Mouse (Mus musculus) liver, postnatal 0 days (tissue): ENCODE measurements around the gene Dock11. TPM values are rescaled to one million over a fixed set of nuclear protein-coding genes. Genes with fewer than 3 reads are reported as not detected.
A peak's percentile ranks its signal among the peaks of the same experiment; 100 is the strongest.

Source experiments
- ATAC-seq: fragments of 200-750 bp; cut with Nextera tagmentation; 2 replicates; pipeline ENCODE4 v1.8.0; 2017; ENCODE audit warnings: mild to moderate bottlenecking, moderate library complexity
- DNase-seq: peaks from one replicate; pipeline ENCODE4 v3.0.0-alpha.2; 2016
- H3K27ac ChIP-seq: fragments of 300-500 bp; sonication (generic); 2 replicates; pipeline ENCODE4 v1.5.1; 2014; ENCODE audit warnings: antibody characterized with exemption, moderate library complexity, mild to moderate bottlenecking, low read depth
- H3K27me3 ChIP-seq: fragments of 300-500 bp; sonication (generic); 2 replicates; pipeline ENCODE4 v1.6.1; 2014; ENCODE audit warnings: low read length, control low read depth, mixed read lengths; ENCODE audit not compliant: insufficient read depth
- H3K36me3 ChIP-seq: fragments of 300-500 bp; sonication (generic); replicated peaks from 2 replicates; pipeline ENCODE4 v1.6.1; 2014; ENCODE audit warnings: mild to moderate bottlenecking, control low read depth, low read length, moderate library complexity, mixed read lengths; ENCODE audit not compliant: insufficient read depth
- H3K4me1 ChIP-seq: fragments of 300-500 bp; sonication (generic); 2 replicates; pipeline ENCODE4 v1.6.1; 2014; ENCODE audit warnings: antibody characterized with exemption, mild to moderate bottlenecking, control low read depth; ENCODE audit not compliant: insufficient read depth
- H3K4me2 ChIP-seq: fragments of 300-500 bp; sonication (generic); 2 replicates; pipeline ENCODE4 v1.6.1; 2014; ENCODE audit warnings: low read depth, mild to moderate bottlenecking, low read length, moderate library complexity, mixed read lengths
- H3K4me3 ChIP-seq: fragments of 300-500 bp; sonication (generic); 2 replicates; pipeline ENCODE4 v1.5.1; 2014; ENCODE audit warnings: low read depth, low read length
- H3K9ac ChIP-seq: fragments of 300-500 bp; sonication (generic); replicated peaks from 2 replicates; pipeline ENCODE4 v1.6.1; 2014; ENCODE audit warnings: mild to moderate bottlenecking, moderate library complexity
- H3K9me3 ChIP-seq: fragments of 300-500 bp; sonication (generic); 2 replicates; pipeline ENCODE4 v1.6.1; 2016; ENCODE audit warnings: mild to moderate bottlenecking, control low read depth, low read length, mixed read lengths
- CTCF ChIP-seq: sonication (generic); IDR thresholded peaks from 2 replicates; pipeline ENCODE4 v1.5.1; 2016; ENCODE audit warnings: antibody characterized with exemption, low read depth
- EP300 ChIP-seq: IDR thresholded peaks from 2 replicates; pipeline ENCODE4 v1.6.1; 2016; ENCODE audit warnings: antibody characterized with exemption, low read depth, mild to moderate bottlenecking
- WGBS: fragments of 180-500 bp; shearing (Covaris S2); extraction: QIAGEN DNeasy Blood & Tissue Kit; methylation state at CpG from one replicate; pipeline ENCODE4 v1.1.7; 2014; ENCODE audit not compliant: insufficient replicate concordance; 5-methylcytosine and 5-hydroxymethylcytosine counted together
- polyA plus RNA-seq: library from polyadenylated mRNA; unstranded; fragments of >200 nt; fragmentation: Nextera tagmentation; extraction: Ambion mirVana; gene quantifications from 2 replicates; pipeline ENCODE4 v1.2.1, GENCODE M21; 2015

Dock11 gene
- polyA plus RNA-seq = 1.5 and 1.7 TPM in 2 replicates

DNA sequence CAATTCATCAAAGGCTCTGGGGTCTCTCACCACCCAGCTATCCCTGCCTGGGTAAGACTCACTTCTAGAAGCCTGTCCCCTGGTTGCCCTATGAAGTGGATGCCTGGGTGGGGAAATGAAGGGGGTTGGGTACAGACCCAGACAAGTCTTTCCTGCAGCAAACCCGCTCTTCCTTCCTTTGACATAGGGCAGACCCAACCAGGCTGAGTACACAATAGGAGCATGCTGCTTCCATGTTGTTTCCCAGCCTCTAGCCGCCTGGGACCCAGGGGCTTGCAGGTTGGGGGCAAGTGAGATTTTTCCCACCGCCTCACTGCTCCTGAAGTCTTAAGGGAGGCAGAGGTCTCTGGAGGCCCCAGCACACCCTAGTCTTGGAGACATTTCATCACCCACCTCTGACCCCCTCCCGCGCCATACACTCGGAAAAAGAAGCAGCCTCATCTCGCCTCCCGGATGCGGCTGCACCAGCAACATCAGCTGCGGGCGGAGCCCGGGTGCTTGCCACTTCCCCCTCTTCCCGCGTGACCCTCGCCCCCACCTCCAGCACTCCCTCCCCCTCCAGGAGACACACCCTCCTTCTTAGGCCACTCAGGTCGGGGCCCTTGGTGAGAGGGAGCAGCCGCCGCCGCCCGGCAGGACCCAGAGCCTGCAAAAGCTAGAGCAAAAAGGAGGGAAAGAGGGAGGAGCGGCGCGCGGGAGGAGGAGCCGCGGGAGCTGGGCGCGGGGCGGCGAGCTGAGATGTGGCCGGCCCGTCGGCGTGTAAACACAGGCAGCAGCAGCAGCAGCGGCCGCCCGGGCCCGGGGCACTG is at the start of gene Dock11:
TSS of gene Dock11 (plus strand) at position 746 of the 809 bp plus-strand sequence.
- H3K4me1 ChIP-seq = no peaks in the 10 kb centered on the region
- H3K27ac ChIP-seq = peak within 1 kb of the TSS; percentile 59
- DNase-seq (peak; percentile 64), ATAC-seq (peak; percentile 76)
- peaks cover 17% of the 10 kb centered on the region; the same call in 1 of the 2 replicates for H3K27me3 ChIP-seq
- no peak for TF ChIP-seq EP300
- no peak for TF ChIP-seq CTCF
- no peaks in the 10 kb centered on the region for H3K9me3 ChIP-seq
- no peaks in the 10 kb centered on the region for H3K36me3 ChIP-seq
- 23% methylated on average over 20 of the region's 38 CpGs for WGBS
- H3K9ac ChIP-seq = peak within 1 kb of the TSS; percentile 53
- peak within 1 kb of the TSS; percentile 64 for H3K4me2 ChIP-seq
- peak within 1 kb of the TSS; percentile 56 for H3K4me3 ChIP-seq

GRCm38 (mm10) chrX:35879703-35880102 is 8.9 kb upstream of the Dock11 start:
- no peak for DNase-seq
- WGBS = 41% methylated on average over 1 of the region's 1 CpGs

GRCm38 (mm10) chrX:35888945-35889799 is 540 bp downstream of the Dock11 start:
- ATAC-seq = peak; percentile 25
- peak overlapping the region; percentile 56 for H3K4me3 ChIP-seq
- peak overlapping the region; percentile 59 for H3K27ac ChIP-seq
- H3K9ac ChIP-seq = peak overlapping the region; percentile 53
- peaks cover 17% of the 10 kb centered on the region; the same call in 1 of the 2 replicates for H3K27me3 ChIP-seq
- no peaks in the 10 kb centered on the region for H3K9me3 ChIP-seq
- DNase-seq = peak; percentile 27
- TF ChIP-seq CTCF = no peak
- TF ChIP-seq EP300 = no peak
- H3K4me2 ChIP-seq = peak overlapping the region; percentile 64
- H3K36me3 ChIP-seq = no peaks in the 10 kb centered on the region
- WGBS = 16% methylated on average over 33 of the region's 58 CpGs
- no peaks in the 10 kb centered on the region for H3K4me1 ChIP-seq

More at GRCm38 (mm10) chrX:35879703-35880102, 8.9 kb upstream of the Dock11 start:
- peak; percentile 46 for TF ChIP-seq CTCF
- TF ChIP-seq EP300 = no peak
- no peaks in the 10 kb centered on the region for H3K36me3 ChIP-seq
- H3K27me3 ChIP-seq = no peaks in the 10 kb centered on the region
- no peak overlapping the region for H3K27ac ChIP-seq
- H3K9me3 ChIP-seq = no peaks in the 10 kb centered on the region
- no peak overlapping the region for H3K9ac ChIP-seq
- H3K4me3 ChIP-seq = no peak overlapping the region
- H3K4me1 ChIP-seq = no peaks in the 10 kb centered on the region
- no peak overlapping the region for H3K4me2 ChIP-seq
- ATAC-seq = no peak

DNA sequence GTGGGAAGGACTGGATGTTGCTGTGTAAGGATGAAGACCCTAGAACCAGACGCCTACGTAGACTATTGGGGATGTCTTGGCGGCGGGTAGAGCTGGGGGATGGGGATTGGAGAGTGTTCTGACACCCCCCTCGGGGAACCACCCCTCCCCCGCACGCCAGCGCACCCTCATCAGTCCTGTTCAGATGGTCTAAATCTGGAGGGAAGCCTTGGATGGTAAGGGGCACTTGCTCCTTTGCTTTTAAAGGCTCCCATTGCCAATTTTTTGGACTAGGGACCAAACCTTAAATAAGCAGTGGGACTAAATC is 1.1 kb downstream of the Dock11 start:
- 5% methylated on average over 8 of the region's 8 CpGs for WGBS
- Histone ChIP-seq H3K4me1 (no peaks in the 10 kb centered on the region), H3K36me3 (no peaks in the 10 kb centered on the region), H3K9ac (no peak overlapping the region), H3K9me3 (no peaks in the 10 kb centered on the region), H3K4me3 (peak overlapping the region; percentile 56), H3K4me2 (peak overlapping the region; percentile 64), H3K27me3 (peaks cover 17% of the 10 kb centered on the region; the same call in 1 of the 2 replicates), H3K27ac (0 out of 2 replicates have a peak overlapping the region, but pooled peaks have one; percentile 59)
- ATAC-seq (no peak), DNase-seq (no peak)
- TF ChIP-seq CTCF (no peak), EP300 (no peak)

DNA sequence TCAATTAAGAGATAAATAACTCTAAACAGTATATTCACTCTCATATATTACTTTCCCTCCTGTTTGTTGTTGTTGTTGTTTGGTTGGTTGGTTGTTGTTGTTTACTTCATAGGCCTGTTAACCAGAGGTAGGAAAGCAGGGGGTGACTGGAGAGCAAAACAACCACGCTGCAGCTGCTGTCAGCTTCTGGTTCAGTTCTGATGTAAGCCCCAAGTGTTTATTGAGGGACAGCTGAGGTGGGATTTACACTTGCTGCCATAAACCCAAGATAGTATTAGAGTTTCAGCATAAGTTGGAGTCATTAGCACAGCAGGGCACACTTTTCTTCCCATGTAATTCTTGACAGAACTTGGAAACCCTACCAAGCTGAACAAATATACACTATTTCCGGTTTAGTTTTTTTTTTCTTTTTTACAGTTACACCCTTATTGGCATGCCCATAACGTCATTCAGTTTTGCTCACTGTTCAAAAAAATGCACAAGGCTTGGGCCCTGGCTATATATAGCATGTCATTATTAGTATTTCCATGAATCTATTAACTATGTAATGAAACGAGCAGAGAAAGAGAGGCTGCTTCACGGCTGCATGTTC is 3.0 kb downstream of the Dock11 start:
- Histone ChIP-seq H3K9me3 (no peaks in the 10 kb centered on the region), H3K9ac (no peak overlapping the region), H3K27ac (no peak overlapping the region), H3K4me3 (no peak overlapping the region), H3K36me3 (no peaks in the 10 kb centered on the region), H3K27me3 (peaks cover 17% of the 10 kb centered on the region; the same call in 1 of the 2 replicates), H3K4me2 (no peak overlapping the region), H3K4me1 (no peaks in the 10 kb centered on the region)
- TF ChIP-seq EP300 (no peak), CTCF (no peak)
- no peak for ATAC-seq
- WGBS = 58% methylated on average over 5 of the region's 5 CpGs
- DNase-seq = no peak

DNA sequence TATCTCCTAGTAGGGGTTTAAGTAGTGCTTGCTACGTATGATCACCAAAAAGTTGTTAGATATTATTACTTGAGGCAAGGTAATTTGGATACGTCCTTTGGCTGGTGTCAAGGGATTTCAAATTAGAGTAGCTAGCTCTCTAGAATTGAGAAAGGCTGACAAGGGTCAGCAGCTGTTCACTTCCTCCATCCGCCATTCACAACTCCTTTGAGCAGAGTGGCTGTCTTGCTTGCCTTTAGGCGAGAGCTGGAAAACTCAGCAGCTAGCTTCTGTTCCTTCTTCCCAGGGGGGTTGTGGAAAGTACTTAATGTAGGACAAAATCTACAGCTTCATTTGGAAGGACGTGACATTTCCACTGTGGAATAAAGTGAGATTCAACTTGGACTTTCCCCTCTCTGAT is 3.7 kb downstream of the Dock11 start:
- no peak for DNase-seq

More for the DNA sequence above, 3.7 kb downstream of the Dock11 start:
- no peaks in the 10 kb centered on the region for H3K4me1 ChIP-seq
- no peaks in the 10 kb centered on the region for H3K36me3 ChIP-seq
- no peak overlapping the region for H3K9ac ChIP-seq
- no peak overlapping the region for H3K4me2 ChIP-seq
- ATAC-seq = no peak
- H3K27ac ChIP-seq = no peak overlapping the region
- 56% methylated on average over 5 of the region's 5 CpGs for WGBS
- H3K9me3 ChIP-seq = no peaks in the 10 kb centered on the region
- TF ChIP-seq CTCF (no peak), EP300 (no peak)
- no peak overlapping the region for H3K4me3 ChIP-seq
- peaks cover 17% of the 10 kb centered on the region; the same call in 1 of the 2 replicates for H3K27me3 ChIP-seq
